Mouse (Mus musculus): ENCODE measurements around the gene Jmy.

The Jmy gene

GRCm38 (mm10) chr13:93499167-93499972 lies at the start of gene Jmy:
Gene Jmy (minus strand): TSS chr13:93499808.
- under 1% methylated on average over 105 of the region's 105 CpGs for WGBS

DNA sequence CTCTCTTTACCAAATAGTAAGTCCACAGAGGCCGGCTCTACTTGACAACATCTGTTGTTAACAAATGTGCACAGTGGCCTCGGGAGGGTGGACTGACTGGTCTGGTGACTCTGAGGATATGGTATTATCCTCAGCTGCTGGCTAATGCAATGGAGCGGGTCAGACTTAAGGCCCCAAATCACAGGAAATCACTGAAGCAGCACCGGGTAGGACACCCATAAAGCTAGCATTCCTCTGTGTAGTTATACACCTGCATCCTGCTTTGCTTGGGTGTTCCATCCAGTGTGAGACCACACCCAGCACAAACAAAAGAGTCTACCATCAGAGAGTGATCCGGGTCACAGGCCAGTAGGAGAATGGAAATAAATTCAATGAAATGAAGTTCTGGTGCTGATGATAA lies 48.0 kb upstream of the Jmy start:
- WGBS, result 85% methylated on average over 5 of the region's 5 CpGs

DNA sequence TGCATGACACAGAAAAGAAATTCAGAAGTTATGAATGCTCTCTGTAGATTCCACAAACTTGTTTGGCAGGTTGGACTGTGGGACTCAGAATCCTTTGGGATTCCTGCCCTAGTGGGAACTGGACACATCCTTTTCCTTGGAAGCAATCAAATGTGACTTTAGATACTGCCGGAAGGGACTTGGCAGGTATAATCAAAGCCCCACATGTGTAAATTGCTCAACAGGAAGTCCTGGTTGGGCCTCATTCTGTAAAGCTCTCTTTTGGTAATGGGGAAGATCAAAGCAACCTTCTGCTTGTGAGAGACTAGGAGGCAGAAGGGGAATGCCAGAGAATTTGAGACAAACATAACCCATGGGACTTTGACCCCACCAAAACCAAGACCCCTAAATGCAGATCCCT lies 46.4 kb upstream of the Jmy start:
- WGBS, result 65% methylated on average over 1 of the region's 1 CpGs

DNA sequence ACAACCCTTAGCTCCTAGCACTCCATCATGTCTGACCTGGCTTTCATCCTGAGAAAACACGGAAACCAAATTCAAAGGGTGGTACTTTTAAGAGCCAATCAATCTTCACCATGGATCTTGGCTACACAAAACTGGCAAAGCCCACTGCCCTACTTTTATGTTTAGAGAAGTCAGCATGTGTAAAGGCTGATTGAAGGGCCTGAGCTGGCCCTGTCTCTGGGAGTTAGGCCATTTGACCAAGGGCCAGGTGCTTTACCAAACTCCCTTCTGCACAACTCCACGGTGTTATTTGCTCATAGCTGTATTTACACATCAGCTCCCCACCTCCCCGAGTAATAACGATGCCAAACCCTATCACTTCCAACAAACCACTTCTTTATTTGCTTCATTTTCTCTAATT lies 39.7 kb upstream of the Jmy start:
- 54% methylated on average over 4 of the region's 4 CpGs for WGBS

DNA sequence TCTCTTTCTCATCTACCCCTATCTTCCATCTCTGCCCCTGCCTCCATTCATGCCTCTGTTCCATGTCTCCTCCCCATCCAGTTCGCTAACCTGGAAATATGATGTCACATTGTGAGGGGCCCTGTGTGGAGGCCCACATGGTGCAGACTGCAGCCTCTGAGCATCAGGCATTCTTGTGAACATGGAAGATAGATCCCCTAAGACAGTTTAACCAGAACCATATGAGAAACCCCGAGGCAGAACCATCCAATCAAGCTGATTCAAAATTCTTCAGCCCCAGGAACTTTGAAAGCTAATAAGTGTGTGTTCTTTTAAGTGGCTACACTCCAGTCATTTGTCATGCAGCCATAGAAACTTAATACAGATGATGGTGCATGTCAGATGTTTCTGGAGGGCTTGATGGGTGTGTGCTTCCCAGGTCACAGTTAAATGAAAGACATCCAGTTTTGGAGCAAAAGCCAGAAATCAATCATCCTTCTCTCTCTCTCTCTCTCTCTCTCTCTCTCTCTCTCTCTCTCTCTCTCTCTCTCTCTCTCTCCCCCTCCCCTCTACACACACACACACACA lies 19.2 kb upstream of the Jmy start:
- WGBS, result 87% methylated on average over 2 of the region's 2 CpGs

GRCm38 (mm10) chr13:93514000-93514795 lies 14.6 kb upstream of the Jmy start:
- WGBS, result 94% methylated on average over 10 of the region's 10 CpGs

GRCm38 (mm10) chr13:93510447-93511180 lies 11.0 kb upstream of the Jmy start:
- WGBS, result 30% methylated on average over 16 of the region's 16 CpGs

- WGBS, result 91% methylated on average over 5 of the region's 5 CpGs
These were observed 7.3 kb upstream of the Jmy start for GRCm38 (mm10) chr13:93506920-93507319.

- 85% methylated on average over 4 of the region's 4 CpGs for WGBS
These were observed 2.1 kb upstream of the Jmy start for GRCm38 (mm10) chr13:93501724-93502123.

- WGBS, result 4% methylated on average over 12 of the region's 12 CpGs
These were observed 495 bp upstream of the Jmy start for GRCm38 (mm10) chr13:93499973-93500633.

DNA sequence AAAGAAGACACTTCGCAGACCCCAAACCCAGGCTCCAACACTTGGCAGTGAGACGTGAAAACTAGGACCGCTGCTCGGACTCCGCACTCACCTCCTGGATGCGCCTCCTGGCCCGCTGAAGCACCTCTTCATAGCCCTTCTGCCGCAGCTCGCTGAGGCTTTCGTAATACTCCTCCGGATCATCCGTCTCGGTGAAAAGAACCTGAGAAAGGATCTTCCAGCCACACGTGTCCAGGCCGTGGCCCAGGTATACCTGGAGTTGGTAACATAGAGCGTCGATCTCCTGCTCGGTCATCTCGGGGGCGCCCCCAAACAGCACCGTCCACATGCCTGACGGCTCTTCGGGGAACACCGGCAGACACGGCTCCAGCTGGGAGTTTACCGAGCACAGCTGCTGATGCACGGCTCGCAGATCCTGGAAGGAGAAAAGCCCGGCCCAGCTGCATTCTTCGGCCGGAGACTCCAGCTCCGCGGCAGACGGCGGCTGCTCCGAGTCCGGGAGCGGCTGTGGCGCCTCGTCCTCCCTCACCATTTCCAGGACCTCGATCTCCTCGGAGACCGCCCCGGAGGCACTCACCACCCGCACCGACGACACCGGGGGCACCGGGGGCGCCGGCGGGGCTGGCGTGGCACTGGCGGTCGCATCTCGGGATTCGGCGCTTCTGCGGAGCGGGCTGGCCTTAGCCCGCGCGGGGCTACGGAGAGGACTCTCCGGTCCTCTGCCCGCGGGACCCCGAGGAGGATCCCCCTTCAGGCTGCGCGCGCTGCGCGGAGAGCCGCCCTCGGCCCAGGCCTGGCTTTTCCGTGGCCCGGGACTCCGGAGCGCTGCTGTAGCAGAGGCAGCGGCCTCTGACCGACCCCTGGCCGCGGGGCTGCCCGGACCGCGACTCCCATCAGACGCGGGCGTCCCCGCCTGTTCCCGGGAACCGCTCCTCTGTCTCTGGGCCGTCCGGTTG lies 1.1 kb downstream of the Jmy start:
- WGBS, result under 1% methylated on average over 94 of the region's 94 CpGs

DNA sequence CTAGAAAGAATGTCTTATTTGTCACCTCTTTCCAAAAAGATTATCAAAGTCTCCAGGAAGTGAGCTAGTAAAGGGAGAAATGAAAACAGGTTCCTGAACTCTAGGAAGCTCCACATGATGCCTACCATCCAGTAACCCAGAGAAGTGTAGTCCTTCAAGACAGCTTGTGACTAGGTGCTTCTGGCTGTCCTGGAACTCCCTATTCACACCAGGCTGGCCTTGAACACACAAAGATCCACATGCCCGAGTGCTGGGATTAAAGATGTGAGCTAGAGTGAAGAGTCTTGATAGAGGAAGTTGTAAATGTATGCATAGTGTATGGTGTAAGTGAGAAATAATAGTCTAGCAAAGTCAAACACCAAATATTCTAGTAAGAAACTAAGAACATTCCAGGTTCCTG lies 2.6 kb downstream of the Jmy start:
- 14% methylated on average over 1 of the region's 1 CpGs for WGBS

DNA sequence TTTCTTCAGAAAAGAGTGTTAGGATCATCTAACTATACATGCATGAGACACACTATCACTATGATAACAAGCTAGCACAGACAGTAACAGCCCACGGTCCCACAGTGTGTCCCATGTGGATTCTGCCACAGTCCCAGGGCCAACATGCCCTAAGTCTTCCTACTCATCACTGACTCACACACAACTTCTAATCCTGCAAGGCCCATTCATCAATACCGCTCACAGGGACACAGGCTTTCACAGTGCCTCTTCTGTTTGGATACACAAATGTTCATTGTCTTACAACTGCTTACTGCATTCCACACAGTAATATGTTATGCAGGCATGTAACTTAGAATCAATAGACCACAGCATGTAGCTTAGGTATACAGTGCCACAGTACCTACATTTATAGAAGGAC lies 11.1 kb downstream of the Jmy start:
- WGBS, result 69% methylated on average over 2 of the region's 2 CpGs

DNA sequence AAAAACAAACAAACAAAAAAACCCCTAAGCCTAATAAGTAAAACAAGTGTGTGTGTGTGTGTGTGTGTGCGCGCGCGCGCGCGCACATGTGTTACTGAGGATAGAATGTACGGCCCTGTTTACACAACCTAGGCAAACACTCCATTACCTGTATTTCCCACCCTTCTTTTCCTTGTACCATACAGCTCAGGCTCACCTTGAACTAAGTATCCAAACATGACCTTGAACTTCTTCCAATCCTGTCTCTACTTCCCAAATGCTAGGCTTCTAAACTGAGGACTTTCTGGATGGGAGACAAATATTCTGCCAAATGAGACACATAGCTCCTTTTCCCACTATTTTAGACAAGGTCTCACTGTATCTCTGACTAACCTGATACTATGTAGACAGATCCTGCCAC lies 11.9 kb downstream of the Jmy start:
- 97% methylated on average over 8 of the region's 8 CpGs for WGBS

DNA sequence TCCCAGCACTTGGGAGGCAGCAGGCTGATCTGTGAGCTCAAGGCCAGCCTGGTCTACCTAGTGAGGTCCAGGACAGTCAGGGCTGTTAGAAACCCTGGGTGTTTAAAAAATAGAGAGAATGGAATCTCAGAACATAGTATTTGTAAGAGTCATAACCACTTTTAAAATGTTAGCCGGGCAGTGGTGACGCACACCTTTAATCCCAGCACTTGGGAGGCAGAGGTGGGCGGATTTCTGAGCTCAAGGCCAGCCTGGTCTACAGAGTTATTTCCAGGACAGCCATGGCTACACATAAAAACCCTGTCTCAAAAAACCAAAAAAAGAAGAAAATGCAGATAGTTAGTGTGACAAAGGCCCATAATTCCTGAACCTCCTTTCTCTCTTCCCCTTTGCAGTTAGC lies 15.3 kb downstream of the Jmy start:
- WGBS, result 87% methylated on average over 3 of the region's 3 CpGs

GRCm38 (mm10) chr13:93481110-93481509 lies 18.5 kb downstream of the Jmy start:
- WGBS, result 99% methylated on average over 3 of the region's 3 CpGs

GRCm38 (mm10) chr13:93478344-93478743 lies 21.3 kb downstream of the Jmy start:
- 87% methylated on average over 3 of the region's 3 CpGs for WGBS

DNA sequence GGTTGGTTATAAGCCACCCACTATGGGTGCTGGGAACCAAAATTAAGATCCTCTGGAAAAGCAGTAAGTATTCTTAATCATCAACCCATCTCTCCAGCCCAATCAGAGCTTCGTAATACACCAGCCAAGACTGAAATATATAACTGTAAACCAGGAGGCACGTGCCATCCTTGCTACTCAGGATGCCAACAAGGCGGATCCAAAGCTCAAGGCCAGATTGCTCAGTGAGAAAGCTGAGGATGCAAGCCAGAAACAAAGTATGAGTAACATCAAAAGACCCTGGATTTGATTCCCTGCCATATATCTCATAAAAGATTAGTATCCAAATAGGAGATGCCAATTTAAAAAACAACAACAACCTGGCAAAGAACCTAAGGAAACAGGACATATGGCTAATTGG lies 31.3 kb downstream of the Jmy start:
- 63% methylated on average over 3 of the region's 3 CpGs for WGBS

GRCm38 (mm10) chr13:93459566-93459965 lies 40.0 kb downstream of the Jmy start:
- WGBS, result 58% methylated on average over 7 of the region's 7 CpGs

DNA sequence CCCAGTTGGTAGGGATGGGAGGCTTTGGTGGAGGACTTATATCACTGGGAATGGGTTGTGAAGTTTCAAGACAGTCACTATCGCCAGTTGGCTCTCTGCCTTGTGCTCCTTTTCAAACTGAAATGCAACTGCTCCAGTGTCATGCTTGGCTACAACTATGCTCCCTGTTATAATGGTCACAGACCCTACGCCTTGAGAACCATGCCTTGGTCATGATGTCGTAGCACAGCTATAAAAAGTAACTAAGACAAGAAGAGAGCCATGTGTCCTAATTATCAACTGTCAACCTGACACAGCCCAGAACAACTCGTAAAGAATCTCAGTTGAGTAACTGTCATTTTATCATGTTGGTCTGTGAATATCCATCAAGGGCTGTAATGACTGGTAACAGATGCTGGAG lies 41.0 kb downstream of the Jmy start:
- WGBS, result 84% methylated on average over 4 of the region's 4 CpGs
